Mouse (Mus musculus) ES-E14 (cell line): Measurements from ENCODE around the gene 0610037L13Rik. TPM values are rescaled to one million over a fixed set of nuclear protein-coding genes. Genes with fewer than 3 reads are reported as not detected.

Source experiments
- DNase-seq: peaks from one replicate; pipeline ENCODE4 v3.0.0-alpha.2; 2013; ENCODE audit warnings: low read depth, low spot score
- H3K27ac ChIP-seq: 2 replicates; pipeline ENCODE4 v1.5.1; 2012; ENCODE audit warnings: low read depth, mild to moderate bottlenecking, low read length, moderate library complexity, mixed read lengths; ENCODE audit not compliant: poor library complexity, insufficient read depth, severe bottlenecking
- H3K36me3 ChIP-seq: 2 replicates; pipeline ENCODE4 v1.6.1; 2012; ENCODE audit warnings: mild to moderate bottlenecking, low read length, moderate library complexity, mixed read lengths; ENCODE audit not compliant: control insufficient read depth, poor library complexity, insufficient read depth, severe bottlenecking
- H3K4me1 ChIP-seq, 2 experiments: fragments of 150-350 bp in 1 of 2; sonication (generic) in 1 of 2; 2 replicates each; pipeline ENCODE4 v1.6.1; 2012; ENCODE audit warnings: low read length in 2 of 2, mild to moderate bottlenecking in 1 of 2, mixed read lengths in 1 of 2; ENCODE audit not compliant: control insufficient read depth in 2 of 2, insufficient read depth in 2 of 2, poor library complexity in 1 of 2
- H3K4me3 ChIP-seq, 2 experiments: fragments of 150-350 bp in 1 of 2; sonication (generic) in 1 of 2; 2 replicates each; pipeline ENCODE4 v1.5.1; 2012; ENCODE audit warnings: low read length in 2 of 2, low read depth in 1 of 2, mild to moderate bottlenecking in 1 of 2, mixed read lengths in 1 of 2; ENCODE audit not compliant: insufficient read depth in 1 of 2, poor library complexity in 1 of 2, severe bottlenecking in 1 of 2
- H3K9ac ChIP-seq: 2 replicates; pipeline ENCODE4 v1.6.1; 2012; ENCODE audit warnings: low read depth, mild to moderate bottlenecking, low read length, mixed read lengths; ENCODE audit not compliant: poor library complexity, insufficient read depth, severe bottlenecking
- H3K9me3 ChIP-seq: fragments of 150-350 bp; sonication (generic); 2 replicates; pipeline ENCODE4 v1.6.1; 2012; ENCODE audit warnings: low read depth, mild to moderate bottlenecking, low read length; ENCODE audit not compliant: control insufficient read depth, insufficient read depth
- CHD2 ChIP-seq: IDR thresholded peaks from 2 replicates; pipeline ENCODE4 v1.6.1; 2014; ENCODE audit warnings: mild to moderate bottlenecking, low read depth, low read length, inconsistent platforms
- HCFC1 ChIP-seq: IDR thresholded peaks from 2 replicates; pipeline ENCODE4 v1.6.1; 2012; ENCODE audit warnings: low read length, inconsistent platforms, borderline replicate concordance; ENCODE audit not compliant: insufficient read depth
- MAFK ChIP-seq: IDR thresholded peaks from 2 replicates; pipeline ENCODE4 v1.6.1; 2014; ENCODE audit warnings: mild to moderate bottlenecking, low read depth, low read length, inconsistent platforms; ENCODE audit not compliant: insufficient read depth
- ZC3H11A ChIP-seq: IDR thresholded peaks from 2 replicates; pipeline ENCODE4 v1.6.1; 2012; ENCODE audit warnings: low read depth, mild to moderate bottlenecking, inconsistent platforms, low read length, borderline replicate concordance
- ZNF384 ChIP-seq: IDR thresholded peaks from 2 replicates; pipeline ENCODE4 v1.6.1; 2012; ENCODE audit warnings: low read depth, low read length, inconsistent platforms
- in situ Hi-C, 2 experiments: fragments of 600-800 bp; cut with MboI; formaldehyde crosslinking; loops; one replicate each; pipeline ENCODE4 v1.15.1; 2025; ENCODE audit warnings: low sequenced_read_pairs in 2 of 2, inconsistent platforms in 1 of 2; ENCODE audit not compliant: unreplicated experiment in 2 of 2
- total RNA-seq: library from RNA; depleted of rRNA; stranded (reverse); fragments of 300-350 nt; gene quantifications from 2 replicates; pipeline ENCODE4 v1.2.3, GENCODE M21; 2012

Gene 0610037L13Rik
- total RNA-seq, 1 experiment = 59.2 TPM

- H3K27ac ChIP-seq = no peak overlapping the region
- peaks cover 0 to 3% of the 10 kb centered on the region in 2 experiments; a peak in 1 of 4 replicates for H3K4me1 ChIP-seq
- H3K4me3 ChIP-seq = no peak overlapping the region
- peaks cover 20% of the 10 kb centered on the region for H3K36me3 ChIP-seq
- in situ Hi-C loops = no loop called here
- no peaks in the 10 kb centered on the region for H3K9me3 ChIP-seq
- no peak overlapping the region for H3K9ac ChIP-seq
- no peak for DNase-seq
- no peak for TF ChIP-seq CHD2
- peak; percentile 63; the same call in 1 of the 2 replicates for TF ChIP-seq MAFK
Observed at GRCm38 (mm10) chr4:107881631-107882030, 8.0 kb upstream of the 0610037L13Rik start.

GRCm38 (mm10) chr4:107886371-107886770 lies 3.2 kb upstream of the 0610037L13Rik start:
- peaks cover 0 to 3% of the 10 kb centered on the region in 2 experiments; a peak in 2 of 4 replicates for H3K4me1 ChIP-seq
- TF ChIP-seq ZNF384 (no peak), MAFK (no peak), CHD2 (no peak), HCFC1 (no peak), ZC3H11A (no peak)
- peak; percentile 42 for DNase-seq
- no peak overlapping the region for H3K27ac ChIP-seq
- no peak overlapping the region for H3K9ac ChIP-seq
- H3K4me3 ChIP-seq = no peak overlapping the region
- in situ Hi-C loops = no loop called here
- H3K9me3 ChIP-seq = no peaks in the 10 kb centered on the region
- peaks cover 24% of the 10 kb centered on the region for H3K36me3 ChIP-seq

- no peak for DNase-seq
- Histone ChIP-seq H3K36me3 (peaks cover 26% of the 10 kb centered on the region), H3K27ac (peak overlapping the region; percentile 16; the same call in 1 of the 2 replicates), H3K4me1 (peaks cover 0 to 3% of the 10 kb centered on the region in 2 experiments; a peak in 2 of 4 replicates), H3K9ac (peak overlapping the region; percentile 89), H3K9me3 (no peaks in the 10 kb centered on the region), H3K4me3 (peak overlapping the region; percentile 77 to 84)
- TF ChIP-seq MAFK (no peak), ZNF384 (no peak), ZC3H11A (no peak), CHD2 (no peak), HCFC1 (no peak)
- in situ Hi-C loops = no loop called here
Observed at GRCm38 (mm10) chr4:107889385-107889730, 255 bp upstream of the 0610037L13Rik start.

- no peak for DNase-seq
- peaks cover 27% of the 10 kb centered on the region for H3K36me3 ChIP-seq
Observed at GRCm38 (mm10) chr4:107892663-107893062, 3.0 kb downstream of the 0610037L13Rik start.

More at GRCm38 (mm10) chr4:107892663-107893062, 3.0 kb downstream of the 0610037L13Rik start:
- H3K4me1 ChIP-seq = peaks cover 0 to 3% of the 10 kb centered on the region in 2 experiments; a peak in 2 of 4 replicates
- no peak overlapping the region for H3K9ac ChIP-seq
- TF ChIP-seq HCFC1 (no peak), MAFK (no peak), ZNF384 (no peak), CHD2 (no peak), ZC3H11A (no peak)
- in situ Hi-C loops = no loop called here
- H3K9me3 ChIP-seq = no peaks in the 10 kb centered on the region
- H3K4me3 ChIP-seq = no peak overlapping the region
- H3K27ac ChIP-seq = no peak overlapping the region
